Mouse (Mus musculus) liver, embryonic 12.5 days (tissue): ENCODE data around the gene Nptx2. TPM values are rescaled to one million over a fixed set of nuclear protein-coding genes. Genes with fewer than 3 reads are reported as not detected.

ENCODE experiments used
- ATAC-seq: fragments of 200-750 bp; cut with Nextera tagmentation; 2 replicates; pipeline ENCODE4 v1.8.0; 2017; ENCODE audit warnings: moderate number of reproducible peaks, mild to moderate bottlenecking, moderate library complexity
- H3K27ac ChIP-seq: fragments of 300-500 bp; sonication (generic); 2 replicates; pipeline ENCODE4 v1.5.1; 2016; ENCODE audit warnings: mild to moderate bottlenecking
- H3K27me3 ChIP-seq: fragments of 300-500 bp; sonication (generic); replicated peaks from 2 replicates; pipeline ENCODE4 v1.6.1; 2016; ENCODE audit warnings: mild to moderate bottlenecking, moderate library complexity
- H3K36me3 ChIP-seq: fragments of 300-500 bp; sonication (generic); 2 replicates; pipeline ENCODE4 v1.6.1; 2016; ENCODE audit warnings: mild to moderate bottlenecking, moderate library complexity
- H3K4me1 ChIP-seq: fragments of 300-500 bp; sonication (generic); 2 replicates; pipeline ENCODE4 v1.6.1; 2016
- H3K4me2 ChIP-seq: fragments of 300-500 bp; sonication (generic); 2 replicates; pipeline ENCODE4 v1.6.1; 2016; ENCODE audit warnings: mild to moderate bottlenecking, moderate library complexity
- H3K4me3 ChIP-seq: fragments of 300-500 bp; sonication (generic); 2 replicates; pipeline ENCODE4 v1.5.1; 2016; ENCODE audit warnings: mild to moderate bottlenecking, moderate library complexity
- H3K9ac ChIP-seq: fragments of 300-500 bp; sonication (generic); 2 replicates; pipeline ENCODE4 v1.6.1; 2016; ENCODE audit warnings: mild to moderate bottlenecking, moderate library complexity
- H3K9me3 ChIP-seq: fragments of 300-500 bp; sonication (generic); replicated peaks from 2 replicates; pipeline ENCODE4 v1.6.1; 2016; ENCODE audit warnings: mild to moderate bottlenecking, moderate library complexity
- WGBS: fragments of 180-500 bp; shearing (Covaris S2); methylation state at CpG from one replicate; pipeline ENCODE4 v1.1.7; 2016; ENCODE audit not compliant: insufficient replicate concordance; 5-methylcytosine and 5-hydroxymethylcytosine counted together
- polyA plus RNA-seq: library from polyadenylated mRNA; unstranded; fragments of >200 nt; fragmentation: Nextera tagmentation; extraction: Ambion mirVana; gene quantifications from 2 replicates; pipeline ENCODE4 v1.2.1, GENCODE M21; 2016

Nptx2 gene
- polyA plus RNA-seq, 1 experiment from 2014 or later, result not detected

GRCm38 (mm10) chr5:144594796-144595195 lies 49.1 kb downstream of the Nptx2 start:
- Histone ChIP-seq H3K27ac (no peak overlapping the region), H3K36me3 (no peaks in the 10 kb centered on the region), H3K4me3 (no peak overlapping the region), H3K4me2 (no peak overlapping the region), H3K9me3 (peaks cover 28% of the 10 kb centered on the region), H3K27me3 (no peaks in the 10 kb centered on the region), H3K4me1 (no peaks in the 10 kb centered on the region), H3K9ac (no peak overlapping the region)
- no peak for ATAC-seq
- 71% methylated on average over 9 of the region's 9 CpGs for WGBS

Other genes with a start within 250 kb of the Nptx2 start
- 4.6 and 5.4 TPM in 2 replicates for gene Baiap2l1, start 187.8 kb upstream of the Nptx2 start, polyA plus RNA-seq
- 0.31 and 0.33 TPM in 2 replicates for gene Tmem130, start 215.9 kb downstream of the Nptx2 start, polyA plus RNA-seq
- 29.4 and 29.5 TPM in 2 replicates for gene Trrap, start 221.8 kb downstream of the Nptx2 start, polyA plus RNA-seq